Comparison of ENCODE assay signal across 9 mouse cellular contexts in the genomic region with DNA sequence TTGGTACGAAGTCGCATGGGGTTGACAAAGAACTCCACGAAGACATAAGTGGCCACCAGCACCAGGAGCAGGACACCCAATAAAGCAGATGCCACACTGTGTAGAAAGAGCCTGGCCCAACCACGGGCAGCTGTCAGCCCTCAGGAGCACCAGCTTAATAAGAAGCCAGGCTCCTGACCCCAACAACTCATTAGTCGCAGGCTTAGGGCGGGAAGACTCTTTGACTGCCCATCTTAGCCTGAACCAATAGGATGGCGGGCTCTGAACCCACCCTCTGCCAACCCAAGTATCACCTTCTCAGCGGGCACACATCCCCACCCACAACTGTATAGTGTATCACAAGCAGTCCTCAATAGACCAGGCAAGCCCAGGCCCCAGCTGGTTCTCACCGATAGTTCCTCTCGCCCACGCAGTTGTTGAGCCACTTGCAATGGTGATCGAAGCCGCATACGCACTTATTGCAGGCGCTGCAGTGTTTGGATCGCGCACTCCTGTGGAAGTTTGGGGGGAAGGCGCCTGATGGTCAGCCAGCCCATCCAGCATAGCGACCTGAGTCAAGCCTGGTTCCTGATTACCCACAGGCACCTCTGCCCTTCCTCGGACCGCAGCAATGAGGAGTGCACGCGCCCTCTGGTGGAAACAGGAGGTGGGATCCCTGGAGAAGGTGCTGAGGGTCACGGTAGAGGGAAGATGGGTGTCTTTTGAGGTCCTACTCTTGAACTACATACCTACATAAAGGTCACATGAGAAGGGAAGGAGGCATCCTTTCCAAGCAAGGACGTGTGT. TPM values are rescaled to one million over a fixed set of nuclear protein-coding genes. Genes with fewer than 3 reads are reported as not detected.
DNase-seq lines count a peak whose midpoint lies in the region; ATAC-seq and TF ChIP-seq lines count a peak whose summit lies in the region.
"Had no signal": no experiment of that assay in that cellular context is flagged by ENCODE, and none has a peak within 500 bp of the region (broad histone marks: within the 10 kb centered on the region; RNA-seq: fewer than 3 reads in every experiment).

No protein-coding gene starts in this region.

- H3K27ac ChIP-seq in forebrain, embryonic 11.5 days (ENCODE audit: low read depth, low read length), result no peak overlapping the region
- H3K27ac ChIP-seq in forebrain, embryonic 12.5 days, result no peak overlapping the region
- peak overlapping the region; percentile 62; the same call in 1 of the 2 replicates for H3K27ac ChIP-seq in embryonic fibroblast, embryonic 13.5 days (ENCODE audit: insufficient read depth, low read length)

- DNase-seq in forebrain, embryonic 11.5 days (ENCODE audit: low spot score), result peak; percentile 68
- peak; percentile 57 for DNase-seq in urinary bladder, postnatal 14 days (ENCODE audit: low spot score)
- no peak for DNase-seq in urinary bladder, adult 18-20 months (ENCODE audit: low spot score in 2 of 2)
- DNase-seq in kidney, postnatal 25 days, result peak; percentile 79 to 81
- DNase-seq in mesoderm, embryonic 11.5 days (ENCODE audit: low read depth, low spot score), result peak; percentile 52
- no peak for DNase-seq in layer of hippocampus, adult 11-12 months (ENCODE audit: low spot score)

- TF ChIP-seq CTCF in embryonic fibroblast, embryonic 13.5 days (IDR thresholded peaks at IDR 0.05; ENCODE audit: borderline replicate concordance, insufficient read depth, low read length), result peak; percentile 92

- H3K4me3 ChIP-seq in forebrain, embryonic 11.5 days (ENCODE audit: low read depth, low read length), result no peak overlapping the region
- no peak overlapping the region for H3K4me3 ChIP-seq in forebrain, embryonic 12.5 days (replicated peaks)
- H3K4me3 ChIP-seq in embryonic fibroblast, embryonic 13.5 days (ENCODE audit: insufficient read depth, low read length), result no peak overlapping the region
- H3K4me3 ChIP-seq: myocyte had no signal

- no peak overlapping the region for H3K9ac ChIP-seq in forebrain, embryonic 11.5 days (ENCODE audit: low read length)
- no peak overlapping the region for H3K9ac ChIP-seq in forebrain, embryonic 12.5 days

- WGBS in forebrain, embryonic 11.5 days, result 38% methylated on average over 25 of the region's 25 CpGs
- 41% methylated on average over 25 of the region's 25 CpGs for WGBS in forebrain, embryonic 12.5 days

- TF ChIP-seq POLR2A in embryonic fibroblast, embryonic 13.5 days (IDR thresholded peaks at IDR 0.05; ENCODE audit: low read depth, low read length), result no peak

- H3K27me3 ChIP-seq in forebrain, embryonic 11.5 days (ENCODE audit: control insufficient read depth, insufficient read depth, low read length), result peaks cover 16% of the 10 kb centered on the region
- H3K27me3 ChIP-seq in forebrain, embryonic 12.5 days, result peaks cover 28% of the 10 kb centered on the region

- peaks cover 20% of the 10 kb centered on the region for H3K4me1 ChIP-seq in forebrain, embryonic 11.5 days (replicated peaks; ENCODE audit: control insufficient read depth, insufficient read depth, low read length)
- H3K4me1 ChIP-seq in forebrain, embryonic 12.5 days, result peaks cover 42% of the 10 kb centered on the region
- H3K4me1 ChIP-seq in embryonic fibroblast, embryonic 13.5 days (ENCODE audit: control insufficient read depth, insufficient read depth, low read length), result peaks cover 17% of the 10 kb centered on the region; the same call in 1 of the 2 replicates

- peak; percentile 34; the same call in 1 of the 2 replicates for ATAC-seq in forebrain, embryonic 11.5 days (replicated peaks; ENCODE audit: low FRiP score)
- ATAC-seq in forebrain, embryonic 12.5 days (ENCODE audit: low FRiP score), result no peak; the same call in 1 of the 2 replicates

- H3K36me3 ChIP-seq in forebrain, embryonic 11.5 days (ENCODE audit: control insufficient read depth, insufficient read depth, low read length), result no peaks in the 10 kb centered on the region
- peaks cover 12% of the 10 kb centered on the region; the same call in 1 of the 2 replicates for H3K36me3 ChIP-seq in forebrain, embryonic 12.5 days (replicated peaks)

- H3K4me2 ChIP-seq in forebrain, embryonic 11.5 days (ENCODE audit: low read depth, low read length, severe bottlenecking), result no peak overlapping the region
- no peak overlapping the region for H3K4me2 ChIP-seq in forebrain, embryonic 12.5 days

- H3K9me3 ChIP-seq in forebrain, embryonic 11.5 days (ENCODE audit: control insufficient read depth, low read length), result no peaks in the 10 kb centered on the region
- H3K9me3 ChIP-seq in forebrain, embryonic 12.5 days, result no peaks in the 10 kb centered on the region

RNA-seq across cellular contexts. Expression of gene Tppp3, which starts 5.5 kb away (rescaled TPM):
- 36.1 and 37.7 TPM in 2 replicates for polyA plus RNA-seq in forebrain, embryonic 11.5 days (2014; fragmentation: Nextera tagmentation; extraction: Ambion mirVana)
- polyA plus RNA-seq in forebrain, embryonic 12.5 days (2016; fragmentation: Nextera tagmentation; extraction: Ambion mirVana), result 39.9 and 41.3 TPM in 2 replicates
- 8.5 and 10.0 TPM in 2 replicates for polyA plus RNA-seq in embryonic fibroblast, embryonic 13.5 days (2011; ENCODE audit: insufficient read length, low read depth, missing spikeins)

RNA-seq across cellular contexts. Expression of gene Zdhhc1, which starts 19.9 kb away (rescaled TPM):
- 20.2 and 24.6 TPM in 2 replicates for polyA plus RNA-seq in forebrain, embryonic 11.5 days (2014; fragmentation: Nextera tagmentation; extraction: Ambion mirVana)
- polyA plus RNA-seq in forebrain, embryonic 12.5 days (2016; fragmentation: Nextera tagmentation; extraction: Ambion mirVana), result 24.7 and 26.1 TPM in 2 replicates
- polyA plus RNA-seq in embryonic fibroblast, embryonic 13.5 days (2011; ENCODE audit: insufficient read length, low read depth, missing spikeins), result 21.5 and 24.7 TPM in 2 replicates

RNA-seq across cellular contexts. Expression of gene Hsd11b2, which starts 41.7 kb away (rescaled TPM):
- polyA plus RNA-seq in forebrain, embryonic 11.5 days (2014; fragmentation: Nextera tagmentation; extraction: Ambion mirVana), result 13.5 and 13.6 TPM in 2 replicates
- 10.9 and 12.0 TPM in 2 replicates for polyA plus RNA-seq in forebrain, embryonic 12.5 days (2016; fragmentation: Nextera tagmentation; extraction: Ambion mirVana)
- polyA plus RNA-seq in embryonic fibroblast, embryonic 13.5 days (2011; ENCODE audit: insufficient read length, low read depth, missing spikeins), result 0.28 and 0.35 TPM in 2 replicates

Comparison
In these comparisons a context has a peak if more than half of its experiments do, and no peak if none do; other contexts are left out.
1. DNase-seq: peak in forebrain, embryonic 11.5 days (single experiment), urinary bladder, postnatal 14 days (single experiment), kidney, postnatal 25 days (2 of 2) and mesoderm, embryonic 11.5 days (single experiment); none in urinary bladder, adult 18-20 months (0 of 2) and layer of hippocampus, adult 11-12 months (single experiment).